Mouse (Mus musculus): Measurements from ENCODE around the gene 1700001F09Rik. TPM values are rescaled to one million over a fixed set of nuclear protein-coding genes. Genes with fewer than 3 reads are reported as not detected.

The 1700001F09Rik gene
- polyA plus RNA-seq (2015; fragmentation: Nextera tagmentation; extraction: Ambion mirVana): not detected in 2 replicates

DNA sequence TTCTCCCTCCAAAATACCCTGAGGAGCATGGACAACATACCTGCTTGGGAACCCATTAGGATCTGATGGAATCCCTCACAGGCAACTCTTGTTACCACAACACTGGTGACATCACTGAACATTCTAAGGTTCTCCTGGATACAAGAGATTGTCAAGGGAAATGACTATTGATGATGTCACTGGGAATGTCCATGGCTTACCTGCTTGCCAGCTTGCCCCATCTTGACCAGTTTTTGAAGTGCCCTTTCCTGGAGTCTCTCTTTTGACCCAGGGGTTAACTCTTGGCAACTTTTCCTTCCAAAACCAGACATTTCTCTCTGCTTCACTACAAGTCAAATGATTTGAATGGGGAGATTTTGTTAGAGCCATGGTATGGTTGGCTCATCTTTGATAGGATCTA is at the start of gene 1700001F09Rik:
Gene 1700001F09Rik (minus strand): TSS at position 101 of the 400 bp plus-strand sequence.

GRCm38 (mm10) chr14:43293503-43293902 is 54.1 kb downstream of the 1700001F09Rik start, which contains the start of gene Gm8127:
Gene Gm8127, minus strand, starts transcription at chr14:43293832.

Other genes with a start within 250 kb of the 1700001F09Rik start
- not detected in 2 replicates for gene Gm8104, start 247.2 kb downstream of the 1700001F09Rik start, polyA plus RNA-seq (2015; fragmentation: Nextera tagmentation; extraction: Ambion mirVana)
- not detected in 2 replicates for gene Gm7233, start 167.9 kb downstream of the 1700001F09Rik start, polyA plus RNA-seq (2015; fragmentation: Nextera tagmentation; extraction: Ambion mirVana)
- not detected in 2 replicates for gene Gm8122, start 112.5 kb downstream of the 1700001F09Rik start, polyA plus RNA-seq (2015; fragmentation: Nextera tagmentation; extraction: Ambion mirVana)
- not detected in 2 replicates for gene Gm8126, start 89.2 kb downstream of the 1700001F09Rik start, polyA plus RNA-seq (2015; fragmentation: Nextera tagmentation; extraction: Ambion mirVana)
- gene Gm9732, start 72.8 kb downstream of the 1700001F09Rik start, polyA plus RNA-seq (2015; fragmentation: Nextera tagmentation; extraction: Ambion mirVana): not detected in 2 replicates
- gene Gm8127, start 54.0 kb downstream of the 1700001F09Rik start, polyA plus RNA-seq (2015; fragmentation: Nextera tagmentation; extraction: Ambion mirVana): not detected in 2 replicates
- not detected in 2 replicates for gene Gm8138, start 68.5 kb upstream of the 1700001F09Rik start, polyA plus RNA-seq (2015; fragmentation: Nextera tagmentation; extraction: Ambion mirVana)
- gene Gm5799, start 195.8 kb upstream of the 1700001F09Rik start, polyA plus RNA-seq (2015; fragmentation: Nextera tagmentation; extraction: Ambion mirVana): not detected in 2 replicates
- gene Gm17654, start 231.3 kb upstream of the 1700001F09Rik start, polyA plus RNA-seq (2015; fragmentation: Nextera tagmentation; extraction: Ambion mirVana): not detected in 2 replicates

All from adrenal gland, postnatal 0 days (tissue).